Mouse (Mus musculus) myocyte (in vitro differentiated cells): Measurements from ENCODE around the gene Acbd6. TPM values are rescaled to one million over a fixed set of nuclear protein-coding genes. Genes with fewer than 3 reads are reported as not detected.

Source experiments
- H3K27me3 ChIP-seq: one replicate; pipeline ENCODE4 v1.6.1; 2011; ENCODE audit not compliant: control insufficient read depth, insufficient read depth, insufficient read length
- H3K36me3 ChIP-seq: one replicate; pipeline ENCODE4 v1.6.1; 2011; ENCODE audit not compliant: control insufficient read depth, insufficient read depth
- H3K4me2 ChIP-seq: one replicate; pipeline ENCODE4 v1.6.1; 2011; ENCODE audit warnings: low read depth, control low read depth
- H3K4me3 ChIP-seq: one replicate; pipeline ENCODE4 v1.5.1; 2011; ENCODE audit warnings: mild to moderate bottlenecking, control low read depth, moderate library complexity
- H3K79me2 ChIP-seq: one replicate; pipeline ENCODE4 v1.6.1; 2011; ENCODE audit not compliant: control insufficient read depth, insufficient read depth
- H3ac ChIP-seq: one replicate; pipeline ENCODE4 v1.6.1; 2011; ENCODE audit not compliant: control insufficient read depth, insufficient read length
- CEBPB ChIP-seq: IDR thresholded peaks from 2 replicates; pipeline ENCODE4 v1.6.1; 2011; ENCODE audit warnings: mild to moderate bottlenecking, moderate library complexity; ENCODE audit not compliant: poor library complexity, insufficient read depth, severe bottlenecking
- E2F4 ChIP-seq: IDR thresholded peaks from one replicate; pipeline ENCODE4 v1.6.1; 2011; ENCODE audit warnings: mild to moderate bottlenecking, control low read depth, moderate library complexity; ENCODE audit not compliant: insufficient read depth
- MAX ChIP-seq: IDR thresholded peaks from one replicate; pipeline ENCODE4 v1.6.1; 2011; ENCODE audit warnings: low read depth, mild to moderate bottlenecking, control low read depth
- MYOD1 ChIP-seq, 3 experiments: IDR thresholded peaks; one replicate each; pipeline ENCODE4 v1.6.1; 2011; ENCODE audit warnings: control low read depth in 2 of 3, low read depth in 2 of 3, mild to moderate bottlenecking in 2 of 3, moderate library complexity in 1 of 3; ENCODE audit not compliant: insufficient read length in 2 of 3, control insufficient read depth in 1 of 3
- MYOG ChIP-seq, 3 experiments: IDR thresholded peaks; one replicate each; pipeline ENCODE4 v1.6.1; 2011; ENCODE audit warnings: control low read depth in 2 of 3, low read depth in 2 of 3, mild to moderate bottlenecking in 2 of 3; ENCODE audit not compliant: insufficient read length in 2 of 3, control insufficient read depth in 1 of 3, insufficient read depth in 1 of 3
- POLR2A ChIP-seq: IDR thresholded peaks from one replicate; pipeline ENCODE4 v1.6.1; 2011; ENCODE audit warnings: low read depth, mild to moderate bottlenecking, control low read depth, moderate library complexity; ENCODE audit not compliant: insufficient read length
- POLR2AphosphoS2 ChIP-seq: IDR thresholded peaks from one replicate; pipeline ENCODE4 v1.6.1; 2011; ENCODE audit warnings: low read depth, control low read depth; ENCODE audit not compliant: insufficient read length
- REST ChIP-seq: IDR thresholded peaks from one replicate; pipeline ENCODE4 v1.6.1; 2011; ENCODE audit warnings: mild to moderate bottlenecking, control low read depth, moderate library complexity; ENCODE audit not compliant: insufficient read depth, insufficient read length
- SRF ChIP-seq: IDR thresholded peaks from one replicate; pipeline ENCODE4 v1.6.1; 2011; ENCODE audit warnings: low read depth; ENCODE audit not compliant: control insufficient read depth, insufficient read length
- TCF12 ChIP-seq: IDR thresholded peaks from one replicate; pipeline ENCODE4 v1.6.1; 2011; ENCODE audit warnings: mild to moderate bottlenecking, control low read depth; ENCODE audit not compliant: poor library complexity, insufficient read depth, severe bottlenecking
- TCF3 ChIP-seq: IDR thresholded peaks from one replicate; pipeline ENCODE4 v1.6.1; 2011; ENCODE audit warnings: low read depth, control low read depth; ENCODE audit not compliant: insufficient read length
- USF1 ChIP-seq: IDR thresholded peaks from one replicate; pipeline ENCODE4 v1.6.1; 2011; ENCODE audit warnings: low read depth, mild to moderate bottlenecking, control low read depth, moderate library complexity
- polyA plus RNA-seq: library from polyadenylated mRNA; unstranded; fragments of >200 nt; fragmentation: generic; extraction: Trizol; gene quantifications from one replicate; pipeline ENCODE4 v1.2.1, GENCODE M21; 2012; ENCODE audit warnings: missing spikeins

Acbd6 gene
- polyA plus RNA-seq, 1 experiment = 124 TPM

DNA sequence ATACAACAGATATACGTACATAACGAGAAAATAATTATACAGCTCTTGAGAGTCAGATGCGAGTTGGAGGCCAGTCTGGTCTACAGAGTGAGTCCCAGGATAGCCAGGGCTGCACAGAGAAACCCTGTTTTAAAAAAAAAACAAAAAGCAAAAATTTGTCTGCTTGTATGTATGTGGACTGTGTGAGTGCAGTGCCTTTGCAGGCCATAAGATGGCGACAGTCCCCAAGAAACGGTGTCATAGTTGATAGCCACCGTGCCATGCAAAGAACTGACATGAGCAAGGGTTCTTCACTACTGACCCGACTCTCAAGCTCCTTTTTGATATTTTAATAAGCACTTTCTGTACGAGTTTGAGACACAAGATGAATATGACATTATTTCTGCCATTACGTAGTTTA is 10.2 kb downstream of the Acbd6 start:
- H3K36me3 ChIP-seq = peaks cover 16% of the 10 kb centered on the region
- H3K27me3 ChIP-seq = no peaks in the 10 kb centered on the region

DNA sequence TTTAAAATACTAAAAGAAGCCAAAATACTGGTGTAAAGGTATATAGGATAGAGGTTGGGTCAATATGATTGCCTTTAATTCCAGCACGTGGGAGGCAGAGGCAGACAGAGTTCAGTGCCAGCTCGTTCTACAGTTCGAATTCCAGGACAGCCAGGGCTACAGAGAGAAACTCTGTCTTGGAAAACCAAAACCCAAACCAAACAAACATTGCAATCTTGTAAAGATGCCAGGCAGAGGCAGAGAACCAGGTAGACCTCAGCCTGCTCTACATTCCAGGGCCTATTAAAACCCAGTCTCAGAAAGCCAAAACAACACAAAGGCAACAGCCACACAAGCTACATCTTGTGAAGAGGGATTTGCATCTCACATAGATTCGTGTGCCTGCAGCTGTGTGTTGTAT is 11.4 kb downstream of the Acbd6 start:
- no peaks in the 10 kb centered on the region for H3K79me2 ChIP-seq
- no peak overlapping the region for H3K4me3 ChIP-seq
- peaks cover 16% of the 10 kb centered on the region for H3K36me3 ChIP-seq
- H3K27me3 ChIP-seq = no peaks in the 10 kb centered on the region
- no peak overlapping the region for H3K4me2 ChIP-seq
- no peak overlapping the region for H3ac ChIP-seq
- TF ChIP-seq MYOD1 (IDR thresholded peaks at IDR 0.05; ENCODE audit: control insufficient read depth in 1 of 3, insufficient read length in 2 of 3, low read depth in 2 of 3) (no peak), MAX (no peak), MYOG (IDR thresholded peaks at IDR 0.05; ENCODE audit: control insufficient read depth in 1 of 3, insufficient read depth in 1 of 3, insufficient read length in 2 of 3, low read depth in 2 of 3) (no peak), SRF (no peak), USF1 (no peak), POLR2AphosphoS2 (no peak), CEBPB (no peak), REST (no peak), POLR2A (no peak), E2F4 (no peak), TCF12 (no peak), TCF3 (no peak)

More for the DNA sequence above, 10.2 kb downstream of the Acbd6 start:
- Histone ChIP-seq H3ac (no peak overlapping the region), H3K4me3 (no peak overlapping the region), H3K79me2 (peaks cover 5% of the 10 kb centered on the region), H3K4me2 (no peak overlapping the region)
- no peak for TF ChIP-seq CEBPB
- TF ChIP-seq USF1 = no peak
- no peak for TF ChIP-seq POLR2A
- no peak for TF ChIP-seq REST
- no peak for TF ChIP-seq MAX
- TF ChIP-seq MYOD1 (IDR thresholded peaks at IDR 0.05; ENCODE audit: control insufficient read depth in 1 of 3, insufficient read length in 2 of 3, low read depth in 2 of 3) = no peak
- no peak for TF ChIP-seq SRF
- no peak for TF ChIP-seq POLR2AphosphoS2
- no peak for TF ChIP-seq E2F4
- TF ChIP-seq MYOG (IDR thresholded peaks at IDR 0.05; ENCODE audit: control insufficient read depth in 1 of 3, insufficient read depth in 1 of 3, insufficient read length in 2 of 3, low read depth in 2 of 3) = no peak
- no peak for TF ChIP-seq TCF12
- TF ChIP-seq TCF3 = no peak

DNA sequence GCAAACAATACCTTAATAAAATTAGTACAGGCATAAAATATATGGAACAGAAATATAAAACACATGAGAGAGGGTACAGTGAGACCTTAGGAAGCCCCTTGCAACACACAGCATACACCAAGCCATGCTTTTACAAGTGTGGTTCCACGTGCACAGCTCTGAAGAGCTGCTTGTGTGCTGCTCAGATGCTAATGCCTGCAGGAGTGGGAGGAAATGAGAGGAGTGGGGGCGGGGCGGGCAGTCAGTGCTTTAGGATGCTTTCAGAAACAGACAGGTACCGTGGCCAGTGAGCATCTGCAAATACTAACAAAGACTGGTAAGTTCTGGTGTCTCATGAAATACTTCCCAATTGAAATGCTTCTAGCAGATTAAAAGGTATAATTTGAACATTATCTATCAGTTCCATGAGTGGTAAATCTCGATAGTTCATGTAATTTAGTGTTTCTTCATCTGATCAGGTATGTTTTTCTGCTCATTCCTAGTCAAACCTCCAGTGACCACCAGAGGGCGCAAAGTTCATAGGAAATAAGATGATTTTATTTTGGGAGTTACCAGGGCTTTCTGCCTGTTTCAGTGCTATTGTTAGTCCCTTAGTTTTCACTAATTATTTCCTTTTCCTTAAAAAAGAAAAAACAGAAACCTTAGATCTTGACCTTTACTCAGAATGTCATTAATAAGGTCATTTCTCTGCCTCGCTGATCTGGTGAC is 17.2 kb downstream of the Acbd6 start:
- no peak overlapping the region for H3ac ChIP-seq
- H3K4me3 ChIP-seq = no peak overlapping the region
- TF ChIP-seq SRF (no peak), MYOD1 (IDR thresholded peaks at IDR 0.05; ENCODE audit: control insufficient read depth in 1 of 3, insufficient read length in 2 of 3, low read depth in 2 of 3) (no peak), MAX (no peak), MYOG (IDR thresholded peaks at IDR 0.05; ENCODE audit: control insufficient read depth in 1 of 3, insufficient read depth in 1 of 3, insufficient read length in 2 of 3, low read depth in 2 of 3) (no peak), TCF12 (no peak), REST (no peak), CEBPB (no peak), POLR2AphosphoS2 (no peak), USF1 (no peak), POLR2A (no peak), TCF3 (no peak), E2F4 (no peak)
- H3K27me3 ChIP-seq = no peaks in the 10 kb centered on the region
- no peaks in the 10 kb centered on the region for H3K36me3 ChIP-seq
- H3K79me2 ChIP-seq = no peaks in the 10 kb centered on the region
- H3K4me2 ChIP-seq = no peak overlapping the region

DNA sequence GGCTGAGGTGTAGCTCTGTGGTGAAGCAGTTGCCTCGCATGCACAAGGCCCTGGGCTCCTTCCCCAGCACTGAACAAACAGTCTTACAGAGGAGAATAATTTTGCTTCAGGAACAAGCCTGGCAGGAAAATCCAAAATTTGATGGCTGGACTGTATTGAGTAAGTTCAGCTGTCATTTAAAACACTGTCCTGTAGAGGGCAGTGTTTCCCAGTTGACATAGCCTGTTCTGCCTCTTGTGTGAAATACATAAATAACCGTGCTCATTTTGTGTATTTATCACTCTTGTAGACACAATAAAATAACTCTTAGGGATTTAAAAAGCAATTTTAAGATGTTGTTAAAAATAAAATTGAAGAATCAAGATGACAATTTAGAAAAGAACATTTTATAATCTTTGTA is 18.5 kb downstream of the Acbd6 start:
- Histone ChIP-seq H3K4me3 (no peak overlapping the region), H3K4me2 (no peak overlapping the region), H3K36me3 (no peaks in the 10 kb centered on the region), H3ac (no peak overlapping the region), H3K79me2 (no peaks in the 10 kb centered on the region), H3K27me3 (no peaks in the 10 kb centered on the region)
- no peak for TF ChIP-seq SRF

DNA sequence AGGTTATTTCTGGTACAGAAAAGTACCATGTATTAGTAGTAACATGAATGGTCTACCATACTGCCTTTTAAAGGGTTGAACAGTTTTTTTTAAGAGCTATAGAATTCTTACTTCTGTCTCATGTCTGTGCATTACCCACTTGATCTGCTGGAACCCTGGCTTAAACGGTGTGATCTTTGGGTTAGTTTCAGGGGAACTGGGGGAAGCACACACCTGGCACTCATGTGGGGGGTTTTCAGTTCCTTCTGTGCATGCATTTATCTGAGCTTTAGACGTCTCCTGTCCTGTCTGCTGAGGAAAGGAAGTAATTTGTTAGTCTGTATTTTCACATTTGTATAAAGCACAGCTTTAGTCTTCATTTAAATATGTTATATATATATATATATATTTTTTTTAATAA is 19.4 kb downstream of the Acbd6 start:
- Histone ChIP-seq H3K36me3 (no peaks in the 10 kb centered on the region), H3K27me3 (no peaks in the 10 kb centered on the region), H3ac (no peak overlapping the region), H3K4me3 (no peak overlapping the region), H3K79me2 (no peaks in the 10 kb centered on the region), H3K4me2 (no peak overlapping the region)
- TF ChIP-seq REST (no peak), TCF12 (no peak), TCF3 (no peak), SRF (no peak), POLR2AphosphoS2 (no peak), USF1 (no peak)
